Comparison of ENCODE assay signal across 13 mouse cellular contexts in genomic region chr17:31242764-31243163, GRCm38 (mm10). TPM values are rescaled to one million over a fixed set of nuclear protein-coding genes. Genes with fewer than 3 reads are reported as not detected.
A peak's percentile ranks its signal among the peaks of the same experiment; 100 is the strongest.
DNase-seq lines count a peak whose midpoint lies in the region; ATAC-seq lines count a peak whose summit lies in the region.
"Had no signal": no experiment of that assay in that cellular context is flagged by ENCODE, and none has a peak within 500 bp of the region (broad histone marks: within the 10 kb centered on the region; RNA-seq: fewer than 3 reads in every experiment).

No protein-coding gene starts in this region.

- DNase-seq in adrenal gland, postnatal 36 days, result peak; percentile 34 to 59
- no peak for DNase-seq in adrenal gland, adult 8-10 months
- DNase-seq in limb, embryonic 11.5 days (ENCODE audit: low spot score), result peak; percentile 32
- DNase-seq in limb, embryonic 10.5 days (ENCODE audit: low spot score), result no peak
- peak; percentile 75 for DNase-seq in CD4-positive, CD25-positive, alpha-beta regulatory T cell, adult 2 months (ENCODE audit: low read depth, low spot score)
- DNase-seq in naive thymus-derived CD4-positive, alpha-beta T cell, adult 2 months (ENCODE audit: low read depth), result peak; percentile 77
- no peak for DNase-seq in right cerebral cortex, postnatal 36 days (ENCODE audit: low spot score in 2 of 2)
- DNase-seq in heart, postnatal 36 days, result no peak
- DNase-seq: layer of hippocampus, adult 9-11 months; right cerebral cortex, postnatal 4 days had no signal

- no peak overlapping the region for H3K27ac ChIP-seq in limb, embryonic 11.5 days (replicated peaks; ENCODE audit: low read depth, low read length)
- H3K27ac ChIP-seq in limb, embryonic 10.5 days, result no peak overlapping the region
- H3K27ac ChIP-seq: embryonic facial prominence, embryonic 12.5 days had no signal

- H3K4me2 ChIP-seq in limb, embryonic 11.5 days (ENCODE audit: low read depth, severe bottlenecking), result no peak overlapping the region
- H3K4me2 ChIP-seq: embryonic facial prominence, embryonic 12.5 days had no signal

- H3K9ac ChIP-seq in limb, embryonic 11.5 days (ENCODE audit: low read length), result no peak overlapping the region
- H3K9ac ChIP-seq: embryonic facial prominence, embryonic 12.5 days had no signal

- no peak overlapping the region for H3K4me3 ChIP-seq in limb, embryonic 11.5 days (ENCODE audit: low read depth, low read length)
- no peak overlapping the region for H3K4me3 ChIP-seq in limb, embryonic 10.5 days
- H3K4me3 ChIP-seq: embryonic facial prominence, embryonic 12.5 days had no signal

- 0% methylated on average over 1 of the region's 1 CpGs for WGBS in limb, embryonic 11.5 days
- WGBS in limb, embryonic 10.5 days, result 0% methylated on average over 1 of the region's 1 CpGs

- H3K4me1 ChIP-seq in limb, embryonic 11.5 days (ENCODE audit: control insufficient read depth, insufficient read depth, low read length), result no peaks in the 10 kb centered on the region
- H3K4me1 ChIP-seq in limb, embryonic 10.5 days, result 0 out of 2 replicates have a peak, but pooled peaks cover 9% of the 10 kb centered on the region
- H3K4me1 ChIP-seq: embryonic facial prominence, embryonic 12.5 days had no signal

- H3K36me3 ChIP-seq in limb, embryonic 11.5 days (ENCODE audit: control insufficient read depth, insufficient read depth, low read length), result no peaks in the 10 kb centered on the region
- H3K36me3 ChIP-seq in limb, embryonic 10.5 days, result no peaks in the 10 kb centered on the region
- H3K36me3 ChIP-seq: embryonic facial prominence, embryonic 12.5 days had no signal

- H3K9me3 ChIP-seq in limb, embryonic 11.5 days (ENCODE audit: control insufficient read depth, low read length), result no peaks in the 10 kb centered on the region
- H3K9me3 ChIP-seq in limb, embryonic 10.5 days (replicated peaks), result no peaks in the 10 kb centered on the region
- H3K9me3 ChIP-seq: embryonic facial prominence, embryonic 12.5 days had no signal

- intact Hi-C loops in heart, postnatal 36 days (cut with DNase I), result loop anchor here (5.0 kb wide), 2 partner anchors 105 to 230 kb away; no protein-coding TSS in a partner anchor

- no peaks in the 10 kb centered on the region for H3K27me3 ChIP-seq in limb, embryonic 11.5 days (ENCODE audit: control insufficient read depth, insufficient read depth, low read length)
- H3K27me3 ChIP-seq in limb, embryonic 10.5 days (ENCODE audit: low read depth, poor library complexity, severe bottlenecking), result no peaks in the 10 kb centered on the region
- H3K27me3 ChIP-seq: embryonic facial prominence, embryonic 12.5 days had no signal

- ATAC-seq in limb, embryonic 11.5 days (ENCODE audit: insufficient number of reproducible peaks, low FRiP score, low TSS enrichment, low read depth), result no peak

RNA-seq across cellular contexts. Expression of gene Rsph1, which starts 34.4 kb away (rescaled TPM):
- 1 to 10 TPM; 4.8 to 5.2 TPM for total RNA-seq in adrenal gland, postnatal 36 days (2021)
- total RNA-seq in adrenal gland, adult 8-10 months (2022), result 10 to 100 TPM in 2 of 4 experiments, 1 to 10 TPM in 2; 3.9 to 14.9 (median 9.1) TPM
- 0.44 and 0.73 TPM in 2 replicates for polyA plus RNA-seq in limb, embryonic 11.5 days (2014; fragmentation: Nextera tagmentation; extraction: Ambion mirVana)
- polyA plus RNA-seq in limb, embryonic 10.5 days (2016; fragmentation: Nextera tagmentation; extraction: Ambion mirVana), result 0.62 and 0.90 TPM in 2 replicates
- total RNA-seq in heart, postnatal 36 days (2021), result 1 to 10 TPM; 1.0 to 1.2 TPM

RNA-seq across cellular contexts. Expression of gene Ubash3a, which starts 35.1 kb away (rescaled TPM):
- total RNA-seq in adrenal gland, postnatal 36 days (2021), result under 1 TPM in 1 of 2 experiments, not detected in 1; 0.07 TPM
- under 1 TPM; 0.12 to 0.51 (median 0.31) TPM for total RNA-seq in adrenal gland, adult 8-10 months (2022)
- 0.40 and 0.71 TPM in 2 replicates for polyA plus RNA-seq in limb, embryonic 11.5 days (2014; fragmentation: Nextera tagmentation; extraction: Ambion mirVana)
- 0.33 and 0.74 TPM in 2 replicates for polyA plus RNA-seq in limb, embryonic 10.5 days (2016; fragmentation: Nextera tagmentation; extraction: Ambion mirVana)
- total RNA-seq in heart, postnatal 36 days (2021), result not detected
- polyA plus RNA-seq: C2C12 had no signal

RNA-seq across cellular contexts. Expression of gene Slc37a1, which starts 43.8 kb away (rescaled TPM):
- 1 to 10 TPM; 7.0 to 9.8 TPM for total RNA-seq in adrenal gland, postnatal 36 days (2021)
- total RNA-seq in adrenal gland, adult 8-10 months (2022), result 10 to 100 TPM; 13.1 to 26.4 (median 22.5) TPM
- polyA plus RNA-seq in limb, embryonic 11.5 days (2014; fragmentation: Nextera tagmentation; extraction: Ambion mirVana), result 1.7 and 1.8 TPM in 2 replicates
- polyA plus RNA-seq in limb, embryonic 10.5 days (2016; fragmentation: Nextera tagmentation; extraction: Ambion mirVana), result 3.3 and 4.1 TPM in 2 replicates
- 10 to 100 TPM; 11.1 to 12.5 TPM for total RNA-seq in heart, postnatal 36 days (2021)

RNA-seq across cellular contexts. Expression of gene Tmprss3, which starts 44.0 kb away (rescaled TPM):
- not detected for total RNA-seq in adrenal gland, postnatal 36 days (2021)
- total RNA-seq in adrenal gland, adult 8-10 months (2022), result not detected
- not detected in 2 replicates for polyA plus RNA-seq in limb, embryonic 11.5 days (2014; fragmentation: Nextera tagmentation; extraction: Ambion mirVana)
- polyA plus RNA-seq in limb, embryonic 10.5 days (2016; fragmentation: Nextera tagmentation; extraction: Ambion mirVana), result not detected in 2 replicates
- not detected for total RNA-seq in heart, postnatal 36 days (2021)
- polyA plus RNA-seq: C2C12; lung, embryonic 16.5 days had no signal

Comparison
In these comparisons a context has a peak if more than half of its experiments do, and no peak if none do; other contexts are left out.
1. DNase-seq: peak in adrenal gland, postnatal 36 days (2 of 2), limb, embryonic 11.5 days (single experiment), CD4-positive, CD25-positive, alpha-beta regulatory T cell, adult 2 months (single experiment) and naive thymus-derived CD4-positive, alpha-beta T cell, adult 2 months (single experiment); none in adrenal gland, adult 8-10 months (single experiment), limb, embryonic 10.5 days (single experiment), right cerebral cortex, postnatal 36 days (0 of 2) and heart, postnatal 36 days (0 of 2).